Mouse (Mus musculus) olfactory bulb, adult 2 months (tissue): ENCODE measurements around the gene Shank2.

Experiments
- CTCF ChIP-seq: fragments of 200-500 bp; IDR thresholded peaks from 2 replicates; pipeline ENCODE4 v1.5.1; 2012; ENCODE audit warnings: low read depth, mild to moderate bottlenecking, low read length, moderate library complexity; ENCODE audit not compliant: insufficient read depth
- POLR2A ChIP-seq: fragments of 200-500 bp; IDR thresholded peaks from 2 replicates; pipeline ENCODE4 v1.6.1; 2012; ENCODE audit warnings: mild to moderate bottlenecking, low read depth, low read length, moderate library complexity; ENCODE audit not compliant: insufficient read depth

DNA sequence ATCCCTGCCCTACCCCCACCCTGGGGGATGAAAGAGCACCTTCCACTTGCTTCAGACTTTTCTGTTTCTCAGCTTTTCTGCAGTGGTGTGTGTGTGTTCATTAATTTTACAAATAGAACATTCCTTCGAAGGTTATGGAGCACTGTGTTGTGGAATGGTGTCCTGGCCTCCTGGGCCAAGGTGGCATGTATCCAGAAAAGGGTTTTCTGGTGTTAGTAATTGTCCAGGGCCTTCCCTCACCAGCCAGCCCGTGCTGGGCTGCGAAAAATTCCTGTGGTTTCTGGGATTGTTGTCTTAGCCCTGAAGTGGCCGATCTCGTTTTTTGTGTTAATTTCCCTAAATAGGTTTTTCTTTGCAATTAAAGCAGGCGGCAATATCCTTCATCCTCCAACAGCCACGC is 289.8 kb downstream of the Shank2 start:
- no peak for TF ChIP-seq CTCF
- TF ChIP-seq POLR2A = no peak
